Mouse (Mus musculus): Measurements from ENCODE around the gene Eps15l1.

Gene Eps15l1

GRCm38 (mm10) chr8:72421362-72422335 is at the start of gene Eps15l1:
Gene Eps15l1, minus strand, starts transcription at chr8:72421460.
- peak; percentile 100 for DNase-seq

GRCm38 (mm10) chr8:72470684-72471083 is 49.4 kb upstream of the Eps15l1 start:
- DNase-seq = peak; percentile 35

- no peak for DNase-seq
These were observed 48.7 kb upstream of the Eps15l1 start for GRCm38 (mm10) chr8:72469984-72470383.

DNA sequence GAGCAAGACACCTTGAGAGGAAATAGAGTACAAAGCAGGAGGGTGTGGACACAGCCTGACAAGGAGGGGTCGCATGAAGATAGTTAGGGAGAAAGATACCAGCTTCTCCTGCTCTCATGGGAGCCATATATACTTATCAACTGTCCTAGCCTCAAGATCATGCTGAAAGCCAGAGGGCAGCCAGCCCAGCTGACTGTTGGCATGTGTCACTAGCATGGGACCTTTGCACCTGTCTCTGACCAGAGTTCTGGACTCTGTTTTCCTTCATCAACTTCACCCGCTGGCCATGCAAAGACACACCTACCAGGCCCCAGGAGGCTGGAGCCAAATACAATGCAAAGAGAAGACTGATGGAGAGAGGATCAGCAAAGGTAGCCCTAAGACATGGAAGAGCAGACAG is 48.0 kb upstream of the Eps15l1 start:
- DNase-seq = no peak

DNA sequence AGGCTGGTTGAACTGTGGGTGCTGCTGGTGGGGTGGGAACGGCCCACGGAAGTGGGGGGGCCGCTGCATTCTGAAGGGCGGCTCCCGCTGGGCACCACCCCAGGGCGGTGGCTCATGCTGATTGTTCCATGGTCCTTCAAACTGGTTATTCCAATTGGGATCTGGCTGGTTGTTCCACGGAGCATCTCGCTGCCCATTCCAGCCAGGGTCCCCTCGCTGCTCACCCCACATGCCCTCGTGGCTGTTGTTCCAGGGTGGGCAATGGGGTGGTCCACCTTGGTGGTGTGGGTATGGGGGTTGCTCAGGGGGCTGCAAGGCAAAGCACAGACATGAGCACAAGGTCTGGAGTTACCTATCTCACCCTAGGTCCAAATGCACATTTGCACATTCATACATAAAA is 43.0 kb upstream of the Eps15l1 start:
- no peak for DNase-seq

DNA sequence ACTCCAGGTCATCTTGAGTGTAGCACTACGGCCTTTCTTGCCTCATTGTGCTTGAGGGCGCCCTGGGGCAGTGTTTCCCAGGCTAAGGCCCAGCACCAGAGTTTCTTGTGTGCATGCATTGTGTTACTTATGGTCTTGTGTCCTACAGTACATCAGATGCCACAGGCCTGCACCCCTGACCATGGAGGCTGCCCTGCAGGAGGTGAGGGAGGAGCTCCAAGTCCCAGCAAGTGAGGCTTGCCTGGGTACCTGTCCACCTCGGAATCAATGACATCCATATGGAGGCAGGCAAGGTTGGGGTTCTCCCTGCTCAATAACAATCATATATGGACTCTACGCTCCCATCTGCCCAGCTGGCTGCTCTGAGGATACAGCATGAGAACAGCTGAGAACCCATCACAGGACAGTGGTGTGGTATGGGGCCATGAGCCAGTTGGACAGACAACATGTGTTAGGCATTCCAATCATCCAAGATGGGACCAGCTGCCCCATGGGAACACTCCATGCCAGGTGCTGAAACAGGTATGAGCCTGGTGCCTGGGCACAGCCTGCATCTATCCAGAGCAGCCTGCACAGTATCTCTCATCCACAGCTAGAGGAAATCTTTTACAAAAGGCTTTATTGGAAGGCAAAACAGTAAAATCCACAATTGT is 38.7 kb upstream of the Eps15l1 start:
- DNase-seq = no peak

- no peak for DNase-seq
These were observed 37.2 kb upstream of the Eps15l1 start for GRCm38 (mm10) chr8:72458457-72458856.

- no peak for DNase-seq
These were observed 36.5 kb upstream of the Eps15l1 start for GRCm38 (mm10) chr8:72457806-72458205.

GRCm38 (mm10) chr8:72455317-72455716 is 34.1 kb upstream of the Eps15l1 start:
- DNase-seq = no peak

GRCm38 (mm10) chr8:72453904-72454303 is 32.6 kb upstream of the Eps15l1 start:
- DNase-seq = no peak

DNA sequence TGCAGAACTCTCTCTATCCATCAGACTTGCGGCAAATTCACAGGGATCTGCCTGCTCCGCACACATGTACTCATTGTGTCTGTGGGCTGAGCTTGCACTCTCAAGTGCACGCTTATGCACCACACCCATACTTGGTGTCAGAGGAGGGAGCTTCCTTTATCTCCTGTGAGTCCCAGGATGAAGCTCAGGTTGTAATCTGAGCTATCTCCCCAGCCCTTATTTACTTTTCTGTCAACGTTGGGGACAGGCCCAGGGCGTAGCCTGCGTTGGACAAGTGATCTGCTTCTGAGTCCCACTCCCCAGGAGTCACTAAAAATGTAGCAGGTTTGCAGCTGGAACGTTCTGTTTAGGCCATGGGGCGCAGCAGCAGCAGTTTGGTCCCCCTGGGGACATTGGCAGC is 30.3 kb upstream of the Eps15l1 start:
- no peak for DNase-seq

GRCm38 (mm10) chr8:72445071-72445470 is 23.8 kb upstream of the Eps15l1 start:
- no peak for DNase-seq

GRCm38 (mm10) chr8:72443994-72444350 is 22.7 kb upstream of the Eps15l1 start:
- no peak for DNase-seq

DNA sequence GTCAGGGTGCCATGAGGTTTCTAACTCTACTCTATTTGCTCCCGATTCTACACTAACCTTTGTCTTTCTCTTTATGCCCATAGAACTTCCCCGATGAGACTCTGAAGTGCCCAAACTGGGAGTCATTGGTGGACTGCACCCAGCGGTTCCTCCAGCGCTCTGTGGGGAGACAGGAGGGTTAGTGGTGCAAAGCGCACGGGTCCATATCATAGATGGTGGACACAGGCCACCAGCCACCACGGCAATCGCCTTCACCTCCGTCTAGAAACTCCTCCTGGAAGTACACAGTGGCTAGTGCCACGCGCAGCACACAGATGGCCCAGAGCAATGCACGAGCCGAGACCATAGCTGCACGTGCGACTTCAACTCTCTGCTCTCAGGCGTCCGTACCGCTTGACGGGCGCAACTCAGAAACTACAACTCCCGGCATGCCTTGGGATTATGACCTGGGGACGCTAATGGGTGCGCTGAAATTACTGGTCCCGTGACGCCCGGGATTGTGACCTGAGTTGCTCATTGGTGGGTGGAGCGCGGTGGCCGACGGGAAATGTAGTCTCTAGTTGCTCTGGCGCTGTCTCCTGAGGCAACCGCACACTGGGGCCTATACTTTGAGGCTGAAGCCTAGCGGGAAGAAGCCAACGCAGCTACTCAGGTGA is 22.2 kb upstream of the Eps15l1 start, which contains the start of the genes Calr3 and 1700030K09Rik:
Gene Calr3 (minus strand): TSS at position 533 of the 656 bp plus-strand sequence.
Gene 1700030K09Rik (plus strand): TSS at position 543 of the 656 bp plus-strand sequence.
- DNase-seq = peak; percentile 99

DNA sequence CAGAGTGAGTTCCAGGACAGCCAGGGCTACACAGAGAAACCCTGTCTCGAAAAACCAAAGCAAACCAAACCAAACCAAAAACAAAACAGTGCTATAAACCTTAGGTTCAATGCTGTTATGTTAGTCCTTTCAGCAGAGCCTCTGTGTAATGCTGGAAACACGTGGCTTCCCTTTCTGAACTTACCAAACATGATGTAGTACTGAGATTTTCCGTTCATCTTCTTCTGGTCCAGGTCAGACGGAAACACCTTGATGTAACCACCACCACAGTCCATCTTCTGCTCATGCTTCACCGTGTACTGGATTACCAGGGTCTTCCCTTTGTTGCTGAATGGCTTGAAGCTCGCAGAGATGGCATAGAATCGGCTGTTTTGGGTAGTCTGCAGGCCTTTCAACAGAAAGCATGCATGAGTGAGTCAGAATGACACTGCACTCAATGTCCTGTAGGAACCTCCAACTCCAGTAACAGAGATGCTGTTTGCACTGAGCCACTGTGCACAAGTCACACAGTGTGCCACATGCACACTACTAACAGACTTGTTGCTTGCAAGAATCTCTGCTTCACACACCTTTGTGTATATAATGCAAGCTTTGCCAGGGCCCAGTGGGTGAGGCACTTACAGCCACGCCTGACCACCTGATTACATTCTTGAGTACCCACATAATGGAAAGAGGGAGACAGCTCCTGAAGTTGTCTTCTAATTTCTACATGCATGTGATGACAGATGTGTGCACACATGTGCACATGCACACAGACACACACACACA is 17.2 kb upstream of the Eps15l1 start:
- DNase-seq = no peak

- DNase-seq = peak; percentile 76
These were observed 13.7 kb upstream of the Eps15l1 start for GRCm38 (mm10) chr8:72434952-72435351.

DNA sequence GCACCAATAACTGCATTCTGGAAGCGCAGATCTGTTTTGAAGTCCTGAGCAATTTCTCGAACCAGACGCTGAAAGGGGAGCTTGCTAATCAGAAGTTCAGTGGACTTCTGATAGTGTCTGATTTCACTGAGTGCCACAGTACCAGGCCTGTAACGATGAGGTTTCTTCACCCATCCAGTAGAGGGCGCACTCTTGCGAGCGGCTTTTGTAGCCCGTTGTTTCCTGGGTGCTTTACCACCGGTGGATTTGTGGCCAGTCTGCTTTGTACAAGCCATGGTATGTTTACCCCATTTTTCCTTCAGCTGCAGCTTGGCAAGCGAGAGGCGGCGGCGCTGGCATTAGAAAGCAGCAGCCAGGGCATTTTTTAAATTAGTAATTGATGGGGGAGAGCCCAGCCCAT is 8.4 kb upstream of the Eps15l1 start:
- no peak for DNase-seq

- peak; percentile 28 for DNase-seq
These were observed 1.7 kb upstream of the Eps15l1 start for GRCm38 (mm10) chr8:72422926-72423325.

- DNase-seq = peak; percentile 70
These were observed 494 bp downstream of the Eps15l1 start for GRCm38 (mm10) chr8:72420571-72421361.

GRCm38 (mm10) chr8:72418073-72418472 is 3.2 kb downstream of the Eps15l1 start:
- DNase-seq = no peak

DNA sequence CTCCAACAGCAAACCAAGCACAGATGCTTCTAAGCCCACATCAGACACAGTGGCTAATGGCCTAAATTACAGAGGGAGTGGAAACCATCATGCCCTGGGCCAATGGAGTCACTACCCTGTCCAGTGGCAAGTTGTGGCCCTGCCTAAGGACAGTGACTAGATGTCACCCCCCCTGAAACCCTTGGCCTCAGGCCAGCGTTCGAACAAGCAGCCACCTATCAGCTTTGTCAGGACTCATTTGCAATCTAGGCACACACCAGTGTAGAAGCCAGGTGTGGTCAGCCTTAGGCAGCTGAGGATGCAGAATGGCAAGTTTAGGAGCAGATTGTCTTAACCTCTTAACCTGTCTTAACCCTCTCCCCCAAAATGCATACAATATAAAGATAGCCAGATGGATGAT is 6.0 kb downstream of the Eps15l1 start:
- no peak for DNase-seq

DNA sequence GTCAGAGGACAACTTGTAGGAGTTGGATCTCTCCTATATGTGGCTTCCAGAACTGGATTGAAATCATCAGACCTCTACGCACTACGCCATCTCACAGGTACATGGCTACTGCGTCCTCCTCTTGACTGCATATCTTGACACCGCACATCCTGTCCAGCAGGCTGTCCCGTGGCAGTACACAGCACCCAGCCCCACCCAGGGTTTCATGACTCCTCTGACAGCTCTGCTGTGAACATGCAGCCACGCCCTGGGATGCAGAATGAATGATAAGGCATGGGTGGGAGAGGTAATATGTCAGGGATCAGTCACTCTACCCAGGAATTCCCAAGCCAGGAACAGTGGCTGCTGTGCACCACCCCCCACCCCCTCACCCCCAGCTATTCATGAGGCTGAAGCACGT is 7.4 kb downstream of the Eps15l1 start:
- no peak for DNase-seq
